Mouse (Mus musculus) testis, adult 2 months (tissue): ENCODE data around the gene Slc39a5.

Experiments
- CTCF ChIP-seq: fragments of 200-500 bp; IDR thresholded peaks from 2 replicates; pipeline ENCODE4 v1.5.1; 2012; ENCODE audit warnings: low read depth, mild to moderate bottlenecking, inconsistent platforms, low read length, moderate library complexity; ENCODE audit not compliant: control insufficient read depth, insufficient read depth, insufficient replicate concordance
- POLR2A ChIP-seq: fragments of 200-500 bp; IDR thresholded peaks from 2 replicates; pipeline ENCODE4 v1.6.1; 2012; ENCODE audit warnings: low read depth, mild to moderate bottlenecking, inconsistent platforms, low read length, moderate library complexity; ENCODE audit not compliant: control insufficient read depth

DNA sequence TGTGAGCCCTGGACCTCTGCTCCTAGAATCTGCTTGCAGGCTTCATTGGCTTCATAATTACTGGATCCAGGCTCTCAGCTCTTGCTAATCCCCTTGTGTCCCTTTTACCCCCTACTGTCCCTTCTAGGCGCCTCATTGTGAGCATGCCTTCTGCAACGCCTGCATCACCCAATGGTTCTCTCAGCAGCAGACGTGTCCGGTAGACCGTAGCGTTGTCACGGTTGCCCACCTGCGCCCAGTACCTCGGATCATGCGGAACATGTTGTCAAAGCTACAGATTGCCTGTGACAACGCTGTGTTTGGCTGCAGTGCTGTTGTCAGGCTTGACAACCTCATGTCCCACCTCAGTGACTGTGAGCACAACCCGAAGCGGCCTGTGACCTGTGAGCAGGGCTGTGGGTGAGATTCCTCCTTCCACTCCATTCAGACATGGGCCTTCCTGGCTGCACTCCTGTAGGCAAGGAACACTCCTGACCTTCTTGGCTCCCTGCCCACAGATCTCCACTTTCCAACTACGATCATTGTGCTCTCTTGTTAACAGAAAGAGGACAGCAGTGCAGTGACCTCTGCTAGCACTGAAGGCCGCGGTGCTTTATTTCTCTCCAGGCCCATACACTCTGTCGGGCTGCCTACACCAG is 34.3 kb upstream of the Slc39a5 start:
- TF ChIP-seq POLR2A: no peak
- no peak for TF ChIP-seq CTCF
